Mouse (Mus musculus) kidney, embryonic 15.5 days (tissue): ENCODE data around the gene Camk2b. TPM values are rescaled to one million over a fixed set of nuclear protein-coding genes. Genes with fewer than 3 reads are reported as not detected.
"Not testable (repeated sequence)": the region's sequence is repeated elsewhere in the genome, so short reads cannot be mapped to it uniquely, and the experiment has no call there.

Experiments
- ATAC-seq: fragments of 200-750 bp; cut with Nextera tagmentation; replicated peaks from 2 replicates; pipeline ENCODE4 v1.8.0; 2017; ENCODE audit warnings: moderate TSS enrichment; ENCODE audit not compliant: low FRiP score
- H3K27ac ChIP-seq: fragments of 300-500 bp; sonication (generic); 2 replicates; pipeline ENCODE4 v1.5.1; 2015; ENCODE audit warnings: mild to moderate bottlenecking, inconsistent platforms
- H3K27me3 ChIP-seq: fragments of 300-500 bp; sonication (generic); 2 replicates; pipeline ENCODE4 v1.6.1; 2015; ENCODE audit warnings: inconsistent platforms
- H3K36me3 ChIP-seq: fragments of 300-500 bp; sonication (generic); 2 replicates; pipeline ENCODE4 v1.6.1; 2015; ENCODE audit warnings: inconsistent platforms
- H3K4me1 ChIP-seq: fragments of 300-500 bp; sonication (generic); 2 replicates; pipeline ENCODE4 v1.6.1; 2015; ENCODE audit warnings: inconsistent platforms
- H3K4me2 ChIP-seq: fragments of 300-500 bp; sonication (generic); 2 replicates; pipeline ENCODE4 v1.6.1; 2015; ENCODE audit warnings: moderate library complexity, mild to moderate bottlenecking, inconsistent platforms
- H3K4me3 ChIP-seq: fragments of 300-500 bp; sonication (generic); replicated peaks from 2 replicates; pipeline ENCODE4 v1.5.1; 2015; ENCODE audit warnings: mild to moderate bottlenecking, inconsistent platforms
- H3K9ac ChIP-seq: fragments of 300-500 bp; sonication (generic); 2 replicates; pipeline ENCODE4 v1.6.1; 2015; ENCODE audit warnings: mild to moderate bottlenecking, inconsistent platforms
- H3K9me3 ChIP-seq: fragments of 300-500 bp; sonication (generic); replicated peaks from 2 replicates; pipeline ENCODE4 v1.6.1; 2016; ENCODE audit warnings: inconsistent platforms
- WGBS: fragments of 180-500 bp; shearing (Covaris S2); methylation state at CpG from one replicate; pipeline ENCODE4 v1.1.7; 2015; ENCODE audit warnings: mixed read lengths; 5-methylcytosine and 5-hydroxymethylcytosine counted together
- polyA plus RNA-seq: library from polyadenylated mRNA; unstranded; fragments of >200 nt; fragmentation: Nextera tagmentation; extraction: Ambion mirVana; gene quantifications from 2 replicates; pipeline ENCODE4 v1.2.1, GENCODE M21; 2015

The Camk2b gene
- polyA plus RNA-seq, 1 experiment from 2014 or later = 4.3 TPM

DNA sequence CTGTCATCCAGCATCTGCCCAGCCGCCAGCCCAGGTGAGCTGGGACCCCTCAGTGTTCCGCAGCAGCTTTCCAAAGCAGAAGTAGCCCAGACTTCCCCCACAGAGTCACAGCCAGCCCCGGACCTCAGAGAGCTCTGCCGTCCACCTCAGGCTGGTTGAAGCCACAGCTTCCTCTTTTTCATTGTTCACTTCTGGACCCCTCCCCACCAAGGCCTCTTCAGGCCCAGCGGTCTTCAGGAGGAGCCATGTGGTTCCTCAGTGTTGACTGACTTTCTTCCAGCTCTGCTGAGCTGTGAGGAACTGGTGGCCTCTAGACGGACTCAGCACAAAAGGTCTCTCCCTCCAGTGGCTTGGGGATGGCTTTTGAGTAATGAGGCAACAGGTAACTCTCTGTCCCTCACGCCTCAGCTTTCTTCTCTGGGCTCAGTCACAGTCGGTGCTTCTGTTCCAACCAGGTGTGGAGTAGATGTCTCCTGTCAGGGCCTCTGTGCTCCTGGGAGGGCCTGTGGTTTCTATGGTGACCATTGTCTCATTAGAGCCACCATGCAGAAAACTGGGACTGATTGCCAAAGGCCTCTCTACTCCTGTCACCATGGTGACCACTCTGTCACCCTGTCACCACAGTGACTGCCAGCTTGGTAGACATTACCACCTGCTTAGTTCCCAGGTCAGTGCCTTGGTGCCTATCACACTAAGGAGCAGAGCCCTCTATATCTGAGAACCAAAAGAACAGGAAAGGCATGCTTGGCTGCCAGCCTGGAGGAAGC lies 116.4 kb downstream of the Camk2b start, which contains the start of gene Gck:
TSS of gene Gck (minus strand) at position 496 of the 767 bp plus-strand sequence.
- H3K4me2 ChIP-seq = no peak within 1 kb of the TSS

GRCm38 (mm10) chr11:5948546-5949250 lies 117.5 kb downstream of the Camk2b start:
- WGBS = 51% methylated on average over 10 of the region's 10 CpGs
- H3K27ac ChIP-seq = no peak overlapping the region

More for the DNA sequence above, 116.4 kb downstream of the Camk2b start, which contains the start of gene Gck:
- Histone ChIP-seq H3K9ac (no peak within 1 kb of the TSS), H3K27me3 (no peaks in the 10 kb centered on the region), H3K4me3 (no peak within 1 kb of the TSS), H3K4me1 (peaks cover 35% of the 10 kb centered on the region), H3K36me3 (no peaks in the 10 kb centered on the region), H3K27ac (0 out of 2 replicates have a peak within 1 kb of the TSS, but pooled peaks have one; percentile 16), H3K9me3 (no peaks in the 10 kb centered on the region)
- 65% methylated on average over 8 of the region's 8 CpGs for WGBS
- ATAC-seq = peak; percentile 66; the same call in 1 of the 2 replicates

DNA sequence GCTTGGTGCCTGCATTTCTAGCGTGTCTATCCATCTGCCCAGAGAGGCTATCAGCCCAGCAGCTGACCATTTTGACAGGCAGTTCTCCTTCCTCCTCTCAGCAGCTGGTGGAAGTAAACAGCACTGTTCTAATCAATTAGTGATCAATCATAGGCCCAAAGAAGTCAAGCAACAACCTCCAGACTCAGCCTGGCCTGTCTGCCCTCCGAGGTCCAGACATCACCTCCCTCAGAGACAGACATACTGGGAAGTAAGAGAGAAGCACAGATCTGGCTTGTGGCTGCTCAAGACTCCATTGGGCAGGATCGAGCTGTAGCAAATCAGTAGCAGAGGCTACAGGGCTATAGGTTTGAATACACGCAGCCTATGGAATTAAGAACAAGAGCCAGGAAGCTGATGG lies 118.4 kb downstream of the Camk2b start:
- H3K9me3 ChIP-seq = no peaks in the 10 kb centered on the region
- ATAC-seq = no peak

More at GRCm38 (mm10) chr11:5948546-5949250, 117.5 kb downstream of the Camk2b start:
- H3K4me2 ChIP-seq = no peak overlapping the region
- H3K27me3 ChIP-seq = no peaks in the 10 kb centered on the region
- no peak for ATAC-seq
- H3K4me1 ChIP-seq = peaks cover 31% of the 10 kb centered on the region
- no peak overlapping the region for H3K4me3 ChIP-seq
- no peaks in the 10 kb centered on the region for H3K36me3 ChIP-seq
- no peak overlapping the region for H3K9ac ChIP-seq
- no peaks in the 10 kb centered on the region for H3K9me3 ChIP-seq

DNA sequence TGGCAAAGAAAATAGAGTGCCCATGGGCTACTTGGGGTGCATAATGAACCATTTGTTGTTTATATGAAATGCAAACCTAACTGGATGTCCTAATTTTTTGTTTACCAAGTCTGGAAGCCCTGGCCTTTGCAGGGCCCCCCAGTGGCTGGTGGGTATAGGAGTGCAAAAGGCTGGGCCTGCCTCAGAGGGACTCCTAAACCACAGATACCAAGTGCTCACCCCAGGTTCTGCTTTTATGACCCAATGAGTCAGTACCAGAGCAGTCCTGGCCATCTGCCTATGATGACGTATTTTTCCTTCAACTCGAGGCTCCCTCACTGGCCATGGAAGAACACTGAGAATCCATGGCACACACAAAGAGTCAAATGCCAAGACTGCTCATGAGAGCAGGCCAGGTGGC lies 121.1 kb downstream of the Camk2b start:
- Histone ChIP-seq H3K27ac (no peak overlapping the region), H3K36me3 (no peaks in the 10 kb centered on the region), H3K27me3 (no peaks in the 10 kb centered on the region), H3K4me3 (no peak overlapping the region), H3K4me2 (no peak overlapping the region), H3K9ac (no peak overlapping the region), H3K9me3 (no peaks in the 10 kb centered on the region), H3K4me1 (peaks cover 22% of the 10 kb centered on the region)
- no peak for ATAC-seq
- WGBS = 77% methylated on average over 2 of the region's 2 CpGs

More for the DNA sequence above, 118.4 kb downstream of the Camk2b start:
- H3K9ac ChIP-seq = no peak overlapping the region
- H3K36me3 ChIP-seq = no peaks in the 10 kb centered on the region
- WGBS = 54% methylated on average over 4 of the region's 4 CpGs
- no peak overlapping the region for H3K4me3 ChIP-seq
- H3K4me2 ChIP-seq = no peak overlapping the region
- peaks cover 29% of the 10 kb centered on the region for H3K4me1 ChIP-seq
- H3K27me3 ChIP-seq = no peaks in the 10 kb centered on the region
- no peak overlapping the region for H3K27ac ChIP-seq

GRCm38 (mm10) chr11:5942966-5943365 lies 123.2 kb downstream of the Camk2b start:
- ATAC-seq = no peak
- H3K27me3 ChIP-seq = no peaks in the 10 kb centered on the region
- H3K4me3 ChIP-seq = no peak overlapping the region
- H3K4me1 ChIP-seq = 0 out of 2 replicates have a peak, but pooled peaks cover 2% of the 10 kb centered on the region
- no peak overlapping the region for H3K27ac ChIP-seq
- H3K9ac ChIP-seq = no peak overlapping the region
- no peaks in the 10 kb centered on the region for H3K36me3 ChIP-seq
- 74% methylated on average over 6 of the region's 6 CpGs for WGBS
- H3K4me2 ChIP-seq = no peak overlapping the region
- no peaks in the 10 kb centered on the region for H3K9me3 ChIP-seq

GRCm38 (mm10) chr11:5934531-5934930 lies 131.6 kb downstream of the Camk2b start:
- not testable (repeated sequence) for H3K27ac ChIP-seq, H3K9ac ChIP-seq, ATAC-seq, H3K9me3 ChIP-seq, H3K27me3 ChIP-seq, H3K4me2 ChIP-seq, H3K4me3 ChIP-seq, H3K36me3 ChIP-seq, H3K4me1 ChIP-seq
- WGBS = 95% methylated on average over 11 of the region's 11 CpGs

- not testable (repeated sequence) for H3K36me3 ChIP-seq, H3K27me3 ChIP-seq, H3K9ac ChIP-seq, H3K4me3 ChIP-seq, H3K9me3 ChIP-seq, H3K27ac ChIP-seq, ATAC-seq, H3K4me1 ChIP-seq, H3K4me2 ChIP-seq
- WGBS = 91% methylated on average over 6 of the region's 6 CpGs
Observed at GRCm38 (mm10) chr11:5931947-5932346, 134.2 kb downstream of the Camk2b start.

GRCm38 (mm10) chr11:5930578-5930977 lies 135.6 kb downstream of the Camk2b start:
- H3K4me3 ChIP-seq = no peak overlapping the region
- H3K27me3 ChIP-seq = no peaks in the 10 kb centered on the region
- 42% methylated on average over 1 of the region's 1 CpGs for WGBS
- no peak for ATAC-seq
- peaks cover 6% of the 10 kb centered on the region; the same call in 1 of the 2 replicates for H3K9me3 ChIP-seq
- no peak overlapping the region for H3K4me2 ChIP-seq
- no peaks in the 10 kb centered on the region for H3K36me3 ChIP-seq
- H3K27ac ChIP-seq = no peak overlapping the region
- H3K9ac ChIP-seq = no peak overlapping the region
- H3K4me1 ChIP-seq = no peaks in the 10 kb centered on the region

DNA sequence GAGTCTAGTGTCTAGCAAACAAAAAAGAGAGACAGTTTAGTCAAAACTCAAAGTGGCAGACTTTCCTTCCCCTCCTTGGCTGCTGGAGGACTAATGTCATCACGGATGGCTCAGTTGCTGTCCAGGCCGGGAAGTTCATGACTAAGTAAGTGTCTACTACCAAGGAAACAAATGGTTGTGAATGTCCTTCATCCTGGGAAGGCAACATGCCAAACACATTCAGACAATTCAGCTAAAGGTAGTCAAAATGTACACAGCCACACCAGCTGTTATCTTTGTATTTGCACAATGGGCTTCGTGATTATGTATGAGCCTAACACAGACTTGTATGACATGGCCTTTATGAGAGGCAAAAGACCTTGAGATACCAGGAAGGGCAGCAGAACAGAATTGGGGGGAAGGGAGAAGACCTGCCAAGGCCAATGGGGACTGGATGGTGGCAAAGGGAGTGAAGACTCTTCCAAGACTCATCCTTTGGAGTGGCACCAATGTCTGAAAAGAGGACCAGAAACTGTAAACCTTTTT lies 139.4 kb downstream of the Camk2b start:
- no peak overlapping the region for H3K4me3 ChIP-seq
- no peaks in the 10 kb centered on the region for H3K4me1 ChIP-seq
- H3K36me3 ChIP-seq = no peaks in the 10 kb centered on the region
- no peaks in the 10 kb centered on the region for H3K9me3 ChIP-seq
- no peak overlapping the region for H3K4me2 ChIP-seq
- H3K27ac ChIP-seq = no peak overlapping the region
- WGBS = 81% methylated on average over 3 of the region's 3 CpGs
- no peak for ATAC-seq
- no peaks in the 10 kb centered on the region for H3K27me3 ChIP-seq
- no peak overlapping the region for H3K9ac ChIP-seq

DNA sequence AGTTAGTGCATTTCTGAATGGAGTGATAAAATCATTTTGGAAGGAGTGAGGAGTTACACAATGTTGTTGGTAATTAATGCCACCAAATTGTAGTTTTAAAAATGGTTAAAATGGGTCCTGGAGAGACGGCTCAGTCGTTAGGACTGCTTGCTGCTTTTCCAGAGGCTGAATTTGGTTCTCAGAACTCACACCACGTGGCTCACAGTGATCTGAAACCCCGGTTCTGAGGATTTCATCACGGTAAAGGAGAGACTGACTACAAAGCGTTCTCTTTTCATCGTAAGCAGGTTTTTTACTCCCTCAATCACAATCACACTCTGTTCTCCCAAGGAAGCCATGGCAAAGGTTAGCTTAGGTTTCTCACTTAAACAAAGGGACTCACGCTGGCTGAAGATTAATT lies 141.5 kb downstream of the Camk2b start:
- ATAC-seq = no peak
- Histone ChIP-seq H3K9ac (no peak overlapping the region), H3K4me1 (0 out of 2 replicates have a peak, but pooled peaks cover 5% of the 10 kb centered on the region), H3K36me3 (no peaks in the 10 kb centered on the region), H3K4me3 (no peak overlapping the region), H3K27me3 (no peaks in the 10 kb centered on the region), H3K4me2 (no peak overlapping the region), H3K9me3 (no peaks in the 10 kb centered on the region), H3K27ac (no peak overlapping the region)
- 65% methylated on average over 8 of the region's 8 CpGs for WGBS

- no peaks in the 10 kb centered on the region for H3K36me3 ChIP-seq
- H3K4me2 ChIP-seq = 0 out of 2 replicates have a peak overlapping the region, but pooled peaks have one; percentile 23
- H3K4me1 ChIP-seq = 0 out of 2 replicates have a peak, but pooled peaks cover 5% of the 10 kb centered on the region
- 29% methylated on average over 17 of the region's 17 CpGs for WGBS
- no peaks in the 10 kb centered on the region for H3K27me3 ChIP-seq
- ATAC-seq = peak; percentile 49; the same call in 1 of the 2 replicates
- H3K9ac ChIP-seq = no peak overlapping the region
- H3K27ac ChIP-seq = no peak overlapping the region
- H3K9me3 ChIP-seq = no peaks in the 10 kb centered on the region
- no peak overlapping the region for H3K4me3 ChIP-seq
Observed at GRCm38 (mm10) chr11:5920323-5920960, 145.7 kb downstream of the Camk2b start.
